Mouse (Mus musculus): ENCODE results near the gene Ror2. TPM values are rescaled to one million over a fixed set of nuclear protein-coding genes. Genes with fewer than 3 reads are reported as not detected.

Gene Ror2
- polyA plus RNA-seq, 1 experiment from 2014 or later, result 2.2 TPM

DNA sequence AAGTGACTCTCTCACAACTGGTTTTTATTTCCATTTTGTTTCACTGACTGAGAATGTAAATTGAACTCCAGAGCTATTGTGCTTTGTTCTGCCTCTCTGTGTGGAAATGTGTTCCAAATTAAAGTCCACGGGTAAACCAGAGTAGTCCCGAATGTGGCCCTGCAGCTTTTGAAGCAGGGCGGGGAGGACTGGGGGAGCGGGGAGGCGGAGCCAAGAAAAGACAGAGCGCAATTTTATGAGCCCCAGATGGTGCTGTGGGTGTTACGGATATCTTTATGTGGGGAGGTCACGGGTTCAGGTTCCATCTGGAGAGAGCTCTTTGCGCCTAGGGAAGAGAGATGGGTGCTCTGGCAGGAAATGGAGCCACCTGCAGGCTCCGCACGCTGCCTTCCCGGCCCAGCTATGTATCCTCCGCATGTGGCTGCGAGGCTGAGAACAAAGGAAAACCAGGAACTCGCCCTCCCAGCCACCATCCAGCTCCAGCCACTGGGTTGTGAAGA, 23.8 kb upstream of the Ror2 start:
- WGBS, result 3% methylated on average over 15 of the region's 15 CpGs
- Histone ChIP-seq H3K9me3 (replicated peaks; ENCODE audit: control insufficient read depth, low read length) (no peaks in the 10 kb centered on the region), H3K9ac (ENCODE audit: low read length) (peak overlapping the region; percentile 56), H3K4me2 (ENCODE audit: low read length) (peak overlapping the region; percentile 49), H3K4me1 (ENCODE audit: control insufficient read depth, insufficient read depth, low read length) (peaks cover 14% of the 10 kb centered on the region), H3K4me3 (ENCODE audit: low read depth, low read length) (peak overlapping the region; percentile 16), H3K27me3 (replicated peaks; ENCODE audit: control insufficient read depth, insufficient read depth, low read length) (no peaks in the 10 kb centered on the region), H3K27ac (ENCODE audit: low read depth, low read length) (peak overlapping the region; percentile 41; the same call in 1 of the 2 replicates), H3K36me3 (ENCODE audit: control insufficient read depth, insufficient read depth, low read length) (no peaks in the 10 kb centered on the region)
- DNase-seq (ENCODE audit: low spot score) (peak; percentile 77), ATAC-seq (peak; percentile 86)

DNA sequence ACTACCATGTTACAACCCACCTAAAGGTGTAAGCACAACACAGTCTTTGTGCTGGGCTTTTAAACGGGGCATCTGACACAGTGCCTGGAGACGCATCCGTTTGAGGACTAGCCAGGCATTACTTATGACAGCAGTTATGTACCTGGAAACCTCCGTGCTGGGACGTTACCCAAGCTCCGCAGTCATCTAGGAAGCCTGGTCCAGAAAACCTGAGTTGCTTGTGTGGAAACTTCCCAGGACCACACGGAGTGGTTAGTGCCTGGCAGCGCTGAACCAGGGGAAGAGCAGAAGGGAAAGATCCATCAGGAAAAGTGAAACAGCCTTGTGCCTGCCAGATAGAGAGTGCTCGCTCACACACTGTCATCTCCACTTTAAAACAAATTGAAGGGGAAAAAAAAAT, 23.2 kb upstream of the Ror2 start:
- no peak overlapping the region; the same call in 1 of the 2 replicates for H3K4me2 ChIP-seq (ENCODE audit: low read length)
- no peaks in the 10 kb centered on the region for H3K9me3 ChIP-seq (replicated peaks; ENCODE audit: control insufficient read depth, low read length)
- peaks cover 14% of the 10 kb centered on the region for H3K4me1 ChIP-seq (ENCODE audit: control insufficient read depth, insufficient read depth, low read length)
- WGBS, result 51% methylated on average over 9 of the region's 9 CpGs
- H3K27ac ChIP-seq (ENCODE audit: low read depth, low read length), result no peak overlapping the region
- DNase-seq (ENCODE audit: low spot score), result peak; percentile 32
- H3K27me3 ChIP-seq (replicated peaks; ENCODE audit: control insufficient read depth, insufficient read depth, low read length), result no peaks in the 10 kb centered on the region
- H3K36me3 ChIP-seq (ENCODE audit: control insufficient read depth, insufficient read depth, low read length), result no peaks in the 10 kb centered on the region
- H3K4me3 ChIP-seq (ENCODE audit: low read depth, low read length), result no peak overlapping the region
- H3K9ac ChIP-seq (ENCODE audit: low read length), result no peak overlapping the region
- peak; percentile 54; the same call in 1 of the 2 replicates for ATAC-seq

DNA sequence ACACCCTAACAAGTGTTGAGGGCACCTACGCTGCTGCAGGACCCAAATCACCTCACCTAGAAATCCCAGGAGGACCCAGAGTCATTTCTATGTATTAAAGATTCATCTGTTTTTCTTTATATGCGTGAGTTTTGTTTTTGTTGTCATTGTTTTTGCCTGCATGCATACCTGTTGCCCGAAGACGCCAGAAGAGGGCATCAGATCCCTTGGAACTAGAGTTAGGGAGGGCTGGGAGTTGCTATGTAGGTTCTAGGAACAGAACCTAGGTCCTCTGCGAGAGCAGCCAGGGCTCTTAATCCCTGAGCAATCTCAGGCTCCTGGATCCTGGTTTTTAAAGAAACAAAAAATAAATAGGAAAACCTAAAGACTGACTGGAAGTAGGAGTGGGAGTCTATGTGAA, 20.9 kb upstream of the Ror2 start:
- 63% methylated on average over 5 of the region's 5 CpGs for WGBS
- Histone ChIP-seq H3K9me3 (replicated peaks; ENCODE audit: control insufficient read depth, low read length) (no peaks in the 10 kb centered on the region), H3K4me1 (ENCODE audit: control insufficient read depth, insufficient read depth, low read length) (peaks cover 14% of the 10 kb centered on the region), H3K9ac (ENCODE audit: low read length) (no peak overlapping the region), H3K4me2 (ENCODE audit: low read length) (no peak overlapping the region), H3K27me3 (replicated peaks; ENCODE audit: control insufficient read depth, insufficient read depth, low read length) (no peaks in the 10 kb centered on the region), H3K36me3 (ENCODE audit: control insufficient read depth, insufficient read depth, low read length) (no peaks in the 10 kb centered on the region), H3K27ac (ENCODE audit: low read depth, low read length) (no peak overlapping the region), H3K4me3 (ENCODE audit: low read depth, low read length) (no peak overlapping the region)
- DNase-seq (ENCODE audit: low spot score) (no peak), ATAC-seq (no peak)

DNA sequence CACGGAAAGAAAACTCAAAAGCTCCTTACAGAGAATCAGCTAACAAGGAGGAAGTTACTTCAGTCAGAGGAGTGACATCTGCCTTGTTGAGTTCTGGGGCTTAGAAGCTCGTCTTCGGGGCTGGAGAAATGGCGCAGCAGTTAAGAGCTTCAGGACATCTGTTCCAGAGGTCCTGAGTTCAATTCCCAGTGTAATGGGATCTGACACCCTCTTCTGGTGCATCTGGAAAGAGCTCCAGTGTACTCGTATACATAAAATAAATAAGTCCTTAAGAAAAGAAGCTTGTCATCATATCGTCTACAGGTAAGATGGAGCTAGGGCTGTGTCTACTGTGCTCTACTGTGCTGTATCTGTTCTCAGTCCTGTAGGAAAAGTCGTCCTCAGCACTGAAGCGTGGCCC, 19.3 kb upstream of the Ror2 start:
- 82% methylated on average over 8 of the region's 8 CpGs for WGBS
- ATAC-seq (no peak), DNase-seq (ENCODE audit: low spot score) (no peak)

DNA sequence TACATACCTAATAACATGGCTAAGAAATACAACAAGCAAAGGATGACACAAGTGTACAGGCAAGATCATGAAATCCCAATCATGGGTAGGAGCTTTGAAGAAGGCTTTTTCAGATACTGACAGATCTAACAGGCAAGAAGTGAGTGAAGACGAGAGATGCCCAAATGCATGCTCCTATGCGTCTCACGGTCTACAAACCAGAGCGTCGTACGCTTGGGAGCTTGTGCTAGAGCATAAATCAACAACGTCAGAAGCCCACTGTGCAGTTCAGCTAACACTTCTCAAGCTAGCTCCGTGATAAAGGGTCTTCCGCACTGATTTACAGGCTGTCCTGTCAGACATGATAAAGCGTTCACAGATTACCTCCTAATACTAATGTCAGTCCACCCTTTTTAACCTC, 16.8 kb upstream of the Ror2 start:
- Histone ChIP-seq H3K9ac (ENCODE audit: low read length) (no peak overlapping the region), H3K27ac (ENCODE audit: low read depth, low read length) (no peak overlapping the region), H3K27me3 (replicated peaks; ENCODE audit: control insufficient read depth, insufficient read depth, low read length) (no peaks in the 10 kb centered on the region), H3K4me1 (ENCODE audit: control insufficient read depth, insufficient read depth, low read length) (no peaks in the 10 kb centered on the region), H3K4me3 (ENCODE audit: low read depth, low read length) (no peak overlapping the region), H3K9me3 (replicated peaks; ENCODE audit: control insufficient read depth, low read length) (no peaks in the 10 kb centered on the region), H3K36me3 (ENCODE audit: control insufficient read depth, insufficient read depth, low read length) (no peaks in the 10 kb centered on the region), H3K4me2 (ENCODE audit: low read length) (no peak overlapping the region)
- ATAC-seq, result no peak
- 81% methylated on average over 10 of the region's 10 CpGs for WGBS
- DNase-seq (ENCODE audit: low spot score), result no peak

More for the DNA sequence above, 19.3 kb upstream of the Ror2 start:
- H3K4me3 ChIP-seq (ENCODE audit: low read depth, low read length), result no peak overlapping the region
- no peak overlapping the region for H3K4me2 ChIP-seq (ENCODE audit: low read length)
- peaks cover 12% of the 10 kb centered on the region for H3K4me1 ChIP-seq (ENCODE audit: control insufficient read depth, insufficient read depth, low read length)
- H3K27ac ChIP-seq (ENCODE audit: low read depth, low read length), result no peak overlapping the region
- H3K9ac ChIP-seq (ENCODE audit: low read length), result no peak overlapping the region
- no peaks in the 10 kb centered on the region for H3K9me3 ChIP-seq (replicated peaks; ENCODE audit: control insufficient read depth, low read length)
- H3K36me3 ChIP-seq (ENCODE audit: control insufficient read depth, insufficient read depth, low read length), result no peaks in the 10 kb centered on the region
- H3K27me3 ChIP-seq (replicated peaks; ENCODE audit: control insufficient read depth, insufficient read depth, low read length), result no peaks in the 10 kb centered on the region

DNA sequence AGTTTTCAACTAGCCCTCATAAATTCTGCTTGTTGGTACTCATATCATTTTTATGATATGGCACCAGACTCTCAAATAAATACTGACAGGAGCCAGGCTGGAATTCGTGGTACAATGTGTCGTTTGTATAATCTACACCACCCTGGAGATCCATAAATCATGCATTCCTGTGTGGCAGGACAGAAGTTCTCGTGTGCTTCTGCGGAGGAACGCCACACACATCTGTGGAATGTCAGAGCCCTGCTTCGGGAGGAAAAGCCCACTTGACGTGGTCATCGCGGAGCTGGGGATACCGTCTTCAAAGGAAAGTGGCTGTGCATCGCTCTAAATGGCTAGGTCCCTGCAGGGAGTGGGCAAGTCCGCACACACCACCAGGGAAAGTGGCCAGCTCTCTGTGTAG, 7.1 kb upstream of the Ror2 start:
- H3K4me2 ChIP-seq (ENCODE audit: low read length), result no peak overlapping the region
- no peak overlapping the region for H3K27ac ChIP-seq (ENCODE audit: low read depth, low read length)
- ATAC-seq, result no peak
- WGBS, result 87% methylated on average over 12 of the region's 12 CpGs
- DNase-seq (ENCODE audit: low spot score), result no peak
- H3K9me3 ChIP-seq (replicated peaks; ENCODE audit: control insufficient read depth, low read length), result no peaks in the 10 kb centered on the region
- no peaks in the 10 kb centered on the region for H3K27me3 ChIP-seq (replicated peaks; ENCODE audit: control insufficient read depth, insufficient read depth, low read length)
- no peak overlapping the region for H3K4me3 ChIP-seq (ENCODE audit: low read depth, low read length)
- no peak overlapping the region for H3K9ac ChIP-seq (ENCODE audit: low read length)
- H3K36me3 ChIP-seq (ENCODE audit: control insufficient read depth, insufficient read depth, low read length), result no peaks in the 10 kb centered on the region
- no peaks in the 10 kb centered on the region for H3K4me1 ChIP-seq (ENCODE audit: control insufficient read depth, insufficient read depth, low read length)

DNA sequence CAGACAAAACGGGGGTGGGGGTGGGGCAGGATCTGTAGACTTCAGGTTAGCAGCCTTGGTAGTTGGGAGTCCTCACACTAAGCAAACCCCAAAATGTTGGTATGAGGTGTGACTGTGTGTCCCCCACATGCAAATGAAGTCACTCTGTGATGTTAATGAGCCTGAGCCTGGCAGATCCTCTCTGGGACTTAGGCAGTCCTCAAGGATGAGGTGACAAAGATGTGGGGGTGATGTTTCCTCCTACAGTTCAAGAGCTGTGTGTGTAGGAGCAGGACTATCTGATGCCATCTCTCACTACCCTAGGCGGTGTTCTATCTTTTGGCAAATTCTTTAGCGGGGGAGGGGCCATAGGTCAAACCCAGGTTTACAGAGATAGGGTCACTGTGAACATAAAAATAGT, 6.3 kb upstream of the Ror2 start:
- DNase-seq (ENCODE audit: low spot score), result no peak
- Histone ChIP-seq H3K27me3 (replicated peaks; ENCODE audit: control insufficient read depth, insufficient read depth, low read length) (no peaks in the 10 kb centered on the region), H3K9ac (ENCODE audit: low read length) (no peak overlapping the region), H3K4me2 (ENCODE audit: low read length) (no peak overlapping the region), H3K36me3 (ENCODE audit: control insufficient read depth, insufficient read depth, low read length) (no peaks in the 10 kb centered on the region), H3K9me3 (replicated peaks; ENCODE audit: control insufficient read depth, low read length) (no peaks in the 10 kb centered on the region), H3K4me1 (ENCODE audit: control insufficient read depth, insufficient read depth, low read length) (no peaks in the 10 kb centered on the region), H3K4me3 (ENCODE audit: low read depth, low read length) (no peak overlapping the region), H3K27ac (ENCODE audit: low read depth, low read length) (no peak overlapping the region)
- ATAC-seq, result no peak
- WGBS, result 54% methylated on average over 3 of the region's 3 CpGs

DNA sequence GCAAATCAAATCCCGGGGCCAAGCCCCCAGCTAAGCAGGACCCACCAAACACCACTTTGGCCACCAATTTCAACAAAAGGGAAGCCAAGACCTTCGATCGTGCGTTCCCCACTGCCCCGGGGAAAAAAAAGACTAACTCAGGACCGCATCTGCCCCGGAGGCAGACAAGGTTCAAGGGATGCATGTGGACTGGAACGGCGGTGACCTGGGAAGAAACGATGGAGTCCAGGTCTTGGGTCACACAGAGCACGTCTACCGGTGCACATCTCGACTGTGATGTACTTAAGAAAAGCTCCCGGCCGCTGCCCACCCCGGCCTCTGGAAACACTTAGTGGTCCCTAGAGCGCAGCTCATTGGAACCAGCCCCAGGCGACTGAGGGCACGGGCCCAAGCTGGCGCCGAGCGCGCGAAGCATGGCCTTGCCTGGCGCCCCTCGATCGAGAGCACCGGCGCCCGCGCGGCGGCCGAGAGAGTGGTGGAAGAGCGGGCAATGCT, 616 bp downstream of the Ror2 start:
- DNase-seq (ENCODE audit: low spot score) (peak; percentile 63), ATAC-seq (peak; percentile 65)
- H3K9me3 ChIP-seq (replicated peaks; ENCODE audit: control insufficient read depth, low read length), result no peaks in the 10 kb centered on the region
- H3K9ac ChIP-seq (ENCODE audit: low read length), result peak overlapping the region; percentile 74
- H3K36me3 ChIP-seq (ENCODE audit: control insufficient read depth, insufficient read depth, low read length), result no peaks in the 10 kb centered on the region
- no peak overlapping the region for H3K27ac ChIP-seq (ENCODE audit: low read depth, low read length)
- WGBS, result 0% methylated on average over 35 of the region's 35 CpGs
- H3K4me2 ChIP-seq (ENCODE audit: low read length), result peak overlapping the region; percentile 71
- H3K4me1 ChIP-seq (ENCODE audit: control insufficient read depth, insufficient read depth, low read length), result peaks cover 16% of the 10 kb centered on the region
- peaks cover 15% of the 10 kb centered on the region; the same call in 1 of the 2 replicates for H3K27me3 ChIP-seq (replicated peaks; ENCODE audit: control insufficient read depth, insufficient read depth, low read length)
- peak overlapping the region; percentile 52 for H3K4me3 ChIP-seq (ENCODE audit: low read depth, low read length)

DNA sequence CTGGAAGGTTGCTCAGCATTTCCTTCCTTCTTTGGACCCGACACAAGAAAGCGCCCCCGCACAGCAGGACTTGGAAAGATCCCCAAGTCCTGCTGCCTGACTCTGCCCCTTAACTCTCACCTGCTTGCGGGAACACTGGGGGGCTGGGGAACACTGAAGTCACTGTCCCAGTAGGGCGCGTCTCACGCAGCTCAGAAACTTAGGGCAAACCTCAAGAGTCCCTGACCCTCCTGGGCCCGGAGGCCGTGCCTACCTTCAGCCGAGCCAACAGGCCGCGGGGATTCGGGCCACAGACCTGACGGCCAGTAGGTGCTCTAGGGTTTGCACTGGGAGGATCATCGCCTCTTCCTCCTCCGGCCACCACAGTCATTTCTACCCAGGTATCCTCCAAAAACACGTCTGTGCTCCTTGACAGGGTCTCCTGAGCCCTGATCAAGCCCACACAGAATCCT, 1.2 kb downstream of the Ror2 start:
- ATAC-seq (no peak), DNase-seq (ENCODE audit: low spot score) (no peak)
- H3K9ac ChIP-seq (ENCODE audit: low read length), result peak overlapping the region; percentile 74
- H3K9me3 ChIP-seq (replicated peaks; ENCODE audit: control insufficient read depth, low read length), result no peaks in the 10 kb centered on the region
- H3K4me3 ChIP-seq (ENCODE audit: low read depth, low read length), result peak overlapping the region; percentile 52
- peak overlapping the region; percentile 71 for H3K4me2 ChIP-seq (ENCODE audit: low read length)
- H3K36me3 ChIP-seq (ENCODE audit: control insufficient read depth, insufficient read depth, low read length), result no peaks in the 10 kb centered on the region
- 4% methylated on average over 17 of the region's 17 CpGs for WGBS
- H3K27ac ChIP-seq (ENCODE audit: low read depth, low read length), result no peak overlapping the region
- peaks cover 15% of the 10 kb centered on the region; the same call in 1 of the 2 replicates for H3K27me3 ChIP-seq (replicated peaks; ENCODE audit: control insufficient read depth, insufficient read depth, low read length)
- H3K4me1 ChIP-seq (ENCODE audit: control insufficient read depth, insufficient read depth, low read length), result peaks cover 16% of the 10 kb centered on the region

Measured in forebrain, embryonic 14.5 days (tissue).